Mouse (Mus musculus) layer of hippocampus, adult 2 months (tissue): Measurements from ENCODE around the gene Tekt5. TPM values are rescaled to one million over a fixed set of nuclear protein-coding genes. Genes with fewer than 3 reads are reported as not detected.

Experiments used
- DNase-seq, 2 experiments: peaks; one replicate each; pipeline ENCODE4 v3.0.0; 2022; ENCODE audit warnings: low spot score in 2 of 2
- H3K27ac ChIP-seq: fragments of 200-600 bp; 2 replicates; pipeline ENCODE4 v1.8.1; 2022
- H3K4me3 ChIP-seq: fragments of 200-600 bp; 2 replicates; pipeline ENCODE4 v1.8.1; 2022; ENCODE audit warnings: mild to moderate bottlenecking
- CTCF ChIP-seq: fragments of 200-600 bp; conservative IDR thresholded peaks from 2 replicates; pipeline ENCODE4 v1.8.1; 2022; ENCODE audit warnings: antibody characterized with exemption, mild to moderate bottlenecking, moderate library complexity
- total RNA-seq, 2 experiments: library from RNA; stranded (reverse); gene quantifications; 2 replicates each; pipeline ENCODE4 v1.2.3; 2021

Tekt5 gene
- total RNA-seq, 2 experiments from 2014 or later: 6.1 to 7.4 TPM

DNA sequence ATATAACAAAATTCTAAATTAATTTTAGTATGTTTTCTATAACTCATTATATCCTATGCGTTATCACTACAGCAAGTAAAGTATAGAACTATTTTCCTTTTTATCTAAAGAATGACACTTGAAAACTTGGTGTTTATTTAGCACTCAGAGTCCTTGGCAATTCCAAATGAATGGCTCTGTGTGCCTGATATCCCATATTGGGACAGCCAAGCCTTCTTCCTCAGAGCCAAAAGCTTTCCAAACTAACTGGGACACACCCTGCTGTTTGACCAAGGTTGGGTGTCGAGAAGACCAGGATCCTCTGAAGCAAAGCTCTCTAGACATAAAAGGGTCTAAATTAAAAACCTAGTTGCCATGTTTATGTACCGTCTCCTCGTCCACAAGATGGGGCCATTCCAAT is 54.2 kb downstream of the Tekt5 start:
- Histone ChIP-seq H3K27ac (no peak overlapping the region), H3K4me3 (no peak overlapping the region)
- no peak for DNase-seq
- no peak; the same call in 1 of the 2 replicates for TF ChIP-seq CTCF

DNA sequence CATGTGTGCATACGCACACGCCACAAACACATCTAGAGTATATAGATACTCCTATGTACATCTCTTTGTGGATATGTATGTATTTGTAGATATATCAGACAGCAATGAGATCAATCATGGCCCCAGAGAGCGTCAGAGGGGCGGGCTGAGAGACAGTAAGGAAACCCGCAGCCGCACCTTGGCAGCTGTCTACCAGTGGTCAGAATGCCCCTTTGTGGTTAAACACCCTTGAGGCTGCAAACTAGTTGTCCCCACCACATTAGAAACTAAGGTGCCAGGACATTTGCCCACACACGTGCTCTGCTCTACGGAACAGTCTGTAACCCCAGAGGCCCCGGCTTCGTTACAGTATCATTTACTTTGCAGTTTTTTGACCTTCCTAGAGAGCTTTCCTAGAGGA is 55.4 kb downstream of the Tekt5 start:
- no peak overlapping the region for H3K4me3 ChIP-seq
- peak overlapping the region; percentile 49; the same call in 1 of the 2 replicates for H3K27ac ChIP-seq
- no peak for DNase-seq
- TF ChIP-seq CTCF: no peak

DNA sequence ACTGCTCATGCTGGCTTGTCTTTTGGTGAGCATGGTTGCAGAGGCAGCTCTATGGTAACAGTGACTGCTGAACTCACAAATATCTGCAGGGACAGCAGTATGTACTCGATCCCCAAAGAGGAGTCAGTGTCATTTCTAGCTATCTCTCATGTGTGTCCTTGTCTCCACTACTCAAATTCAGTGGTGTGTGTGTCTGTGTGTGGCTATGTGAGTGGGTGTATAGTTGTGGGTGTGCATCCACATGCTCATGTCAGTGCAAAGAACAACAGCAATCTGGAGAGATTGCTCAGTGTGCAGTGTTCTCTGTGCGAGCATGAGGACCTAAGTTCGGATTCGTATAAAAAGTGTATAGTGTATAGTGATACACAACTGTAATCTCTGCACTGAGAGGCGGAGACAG is 56.7 kb downstream of the Tekt5 start:
- peak overlapping the region; percentile 94 for H3K27ac ChIP-seq
- no peak for TF ChIP-seq CTCF
- DNase-seq: peak; percentile 32 to 56
- no peak overlapping the region for H3K4me3 ChIP-seq

GRCm38 (mm10) chr16:10337422-10338197 is 57.7 kb downstream of the Tekt5 start:
- no peak for TF ChIP-seq CTCF
- peak overlapping the region; percentile 94 for H3K27ac ChIP-seq
- no peak overlapping the region for H3K4me3 ChIP-seq
- DNase-seq: peak; percentile 15 to 24

DNA sequence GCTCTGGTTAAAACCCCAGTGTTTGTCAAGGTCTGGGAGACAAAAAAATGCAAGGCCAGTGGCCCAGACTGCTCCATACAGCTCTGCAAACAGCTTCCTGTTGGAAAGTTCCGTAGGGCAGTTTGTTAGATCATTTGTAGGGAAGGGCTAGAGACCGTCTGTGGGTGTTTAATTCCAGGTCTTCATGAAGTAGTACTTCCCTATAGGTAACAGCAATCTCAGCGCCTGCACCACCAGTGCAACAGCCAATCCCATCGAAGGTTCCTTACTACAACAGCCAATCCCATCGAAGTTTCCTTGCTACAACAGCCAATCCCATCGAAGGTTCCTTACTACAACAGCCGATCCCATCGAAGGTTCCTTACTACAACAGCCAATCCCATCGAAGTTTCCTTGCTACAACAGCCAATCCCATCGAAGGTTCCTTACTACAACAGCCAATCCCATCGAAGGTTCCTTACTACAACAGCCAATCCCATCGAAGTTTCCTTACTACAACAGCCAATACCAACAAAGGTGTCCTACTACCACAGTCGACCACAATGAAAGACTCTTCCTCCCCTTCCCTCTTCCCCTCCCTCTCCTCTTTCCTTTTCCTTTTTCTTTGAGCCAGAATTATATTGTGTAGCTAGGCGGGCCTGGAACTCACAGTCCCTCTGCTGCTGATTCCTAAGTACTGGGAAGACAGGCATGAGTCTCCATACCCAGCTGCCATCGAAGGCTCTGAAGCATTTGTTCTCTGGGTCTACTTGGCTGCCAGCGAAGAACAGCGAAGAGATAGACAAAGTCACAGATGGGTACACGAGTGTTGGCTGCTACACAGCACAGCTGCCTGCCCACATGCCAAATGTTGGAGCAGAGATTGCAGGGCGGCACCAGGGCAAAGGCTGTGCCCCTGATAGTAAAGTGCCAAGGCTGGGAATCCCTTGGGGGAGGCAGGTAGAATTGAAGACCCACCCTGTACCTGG is 58.6 kb downstream of the Tekt5 start:
- TF ChIP-seq CTCF: no peak
- peak overlapping the region; percentile 94 for H3K27ac ChIP-seq
- peak; percentile 36 to 39 for DNase-seq

DNA sequence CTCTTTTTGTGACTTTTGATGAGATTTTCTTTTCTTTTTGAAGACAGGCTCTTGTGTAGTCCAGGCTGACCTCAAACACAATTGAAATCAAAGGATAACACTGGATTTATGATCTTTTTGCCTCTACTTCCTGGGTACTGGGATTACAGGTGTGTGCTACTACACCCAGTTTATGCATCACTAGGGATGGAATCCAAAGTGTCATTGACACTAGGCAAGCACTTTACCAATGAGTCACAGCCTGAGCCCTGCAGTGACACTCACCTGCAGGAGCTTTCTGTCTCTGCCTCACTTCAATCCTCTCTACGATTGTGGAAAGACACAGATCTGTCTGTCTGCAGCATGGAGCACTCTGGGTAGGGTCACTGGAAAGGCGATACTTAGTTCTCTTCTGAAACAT is 59.3 kb downstream of the Tekt5 start:
- TF ChIP-seq CTCF: no peak
- DNase-seq: no peak
- Histone ChIP-seq H3K4me3 (no peak overlapping the region), H3K27ac (peak overlapping the region; percentile 0)

More for the DNA sequence above, 58.6 kb downstream of the Tekt5 start:
- H3K4me3 ChIP-seq: no peak overlapping the region

DNA sequence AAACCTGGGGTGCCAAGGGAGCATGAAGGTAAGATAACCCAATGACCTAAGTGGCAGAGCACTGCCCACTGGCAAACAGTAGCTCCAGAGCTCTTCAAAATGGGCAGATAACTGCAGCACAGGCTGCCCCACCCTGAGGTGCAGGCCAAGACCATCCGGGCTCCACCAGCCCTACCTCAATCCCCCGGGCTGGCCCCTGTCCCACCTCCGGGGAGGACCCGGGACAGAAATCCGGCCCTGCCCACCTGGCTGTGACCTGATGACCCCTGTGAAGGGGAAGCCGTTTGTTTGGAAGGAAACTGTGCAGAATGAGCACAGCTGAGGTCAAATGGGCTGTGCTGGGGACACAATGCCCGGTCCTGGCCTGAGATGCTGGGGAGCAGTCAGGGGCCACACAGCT is 62.6 kb downstream of the Tekt5 start:
- no peak for DNase-seq
- Histone ChIP-seq H3K4me3 (no peak overlapping the region), H3K27ac (no peak overlapping the region)
- no peak for TF ChIP-seq CTCF

DNA sequence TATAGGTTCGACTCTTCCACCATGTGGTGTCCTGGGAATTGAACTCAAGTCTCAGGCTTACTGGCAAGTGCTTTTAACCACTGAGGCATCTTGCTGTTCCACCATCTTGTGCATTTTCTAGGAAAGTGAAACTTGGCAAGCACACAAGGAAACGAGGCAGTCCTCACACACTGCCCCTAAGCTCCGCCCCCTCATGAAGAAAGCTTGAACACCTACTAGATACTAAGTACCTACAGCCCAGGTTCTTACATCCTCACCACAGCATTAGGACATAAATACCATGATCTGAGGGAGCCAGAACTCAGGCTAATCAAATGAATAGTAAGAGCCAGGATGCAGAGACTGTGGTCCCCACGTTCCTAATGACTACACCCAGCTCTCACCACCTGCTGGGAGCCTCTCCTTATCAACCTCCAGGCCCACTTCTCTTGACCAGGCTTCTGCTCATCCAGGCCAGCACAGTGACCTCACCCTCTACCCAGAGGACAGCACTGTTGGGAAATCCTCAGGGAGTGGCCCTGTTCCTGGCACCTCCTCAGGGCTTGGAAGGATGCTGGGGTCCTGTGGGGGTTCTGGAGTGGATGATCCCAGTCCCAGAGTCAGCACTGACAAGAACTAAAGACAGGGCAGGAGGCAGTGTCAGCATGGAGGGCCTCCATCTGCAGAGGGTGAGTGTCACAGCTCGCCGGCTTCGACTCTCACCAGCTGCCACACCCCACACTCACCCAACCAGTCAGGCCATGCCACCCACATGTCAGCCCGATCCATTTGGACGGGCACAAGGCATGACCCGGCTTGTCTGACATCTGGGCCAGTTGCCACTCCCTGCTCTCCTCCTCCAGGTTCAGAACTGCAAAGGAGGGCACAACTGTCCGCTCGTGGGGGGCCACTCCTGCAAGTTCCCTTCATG is 64.4 kb downstream of the Tekt5 start:
- Histone ChIP-seq H3K27ac (no peak overlapping the region), H3K4me3 (no peak overlapping the region)
- TF ChIP-seq CTCF: no peak
- no peak for DNase-seq

- no peak for DNase-seq
- Histone ChIP-seq H3K4me3 (no peak overlapping the region), H3K27ac (no peak overlapping the region)
- no peak for TF ChIP-seq CTCF
Measured at GRCm38 (mm10) chr16:10327563-10328333, 67.5 kb downstream of the Tekt5 start.

- TF ChIP-seq CTCF: no peak
- no peak for DNase-seq
- no peak overlapping the region for H3K27ac ChIP-seq
- no peak overlapping the region for H3K4me3 ChIP-seq
Measured at GRCm38 (mm10) chr16:10319914-10320569, 75.2 kb downstream of the Tekt5 start.

GRCm38 (mm10) chr16:10317197-10317544 is 78.1 kb downstream of the Tekt5 start:
- TF ChIP-seq CTCF: no peak
- no peak overlapping the region for H3K4me3 ChIP-seq
- no peak overlapping the region for H3K27ac ChIP-seq
- no peak for DNase-seq
